Mouse (Mus musculus) adrenal gland, adult (tissue): ENCODE results near the gene Fbxl17.

ENCODE experiments used
- DNase-seq, 2 experiments: peaks; one replicate each; pipeline ENCODE4 v3.0.0; 2022 to 2023; ENCODE audit warnings: low spot score in 1 of 2; ENCODE audit not compliant: inconsistent age in 2 of 2

Gene Fbxl17

GRCm38 (mm10) chr17:63225959-63226358 is 273.9 kb downstream of the Fbxl17 start:
- no peak for DNase-seq

DNA sequence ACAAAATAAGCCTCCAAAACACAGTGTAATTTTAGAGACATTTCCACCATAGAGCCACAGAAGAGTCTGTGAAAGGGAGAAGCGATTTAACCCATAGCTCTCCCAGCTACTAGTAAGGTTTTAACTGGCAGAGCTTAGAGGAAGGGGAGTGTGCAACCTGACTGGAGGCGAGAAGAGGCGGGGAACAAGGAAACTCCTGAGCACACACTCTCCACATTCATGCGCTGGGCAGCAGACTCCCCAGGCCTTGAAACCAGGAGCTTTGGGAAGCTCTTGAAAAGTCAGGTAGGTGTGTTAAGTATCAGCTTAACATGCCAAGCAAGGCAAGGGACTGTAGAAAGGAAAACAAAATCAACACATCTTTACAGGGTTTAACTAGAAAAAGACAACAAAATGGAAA is 276.1 kb downstream of the Fbxl17 start:
- DNase-seq, result no peak

DNA sequence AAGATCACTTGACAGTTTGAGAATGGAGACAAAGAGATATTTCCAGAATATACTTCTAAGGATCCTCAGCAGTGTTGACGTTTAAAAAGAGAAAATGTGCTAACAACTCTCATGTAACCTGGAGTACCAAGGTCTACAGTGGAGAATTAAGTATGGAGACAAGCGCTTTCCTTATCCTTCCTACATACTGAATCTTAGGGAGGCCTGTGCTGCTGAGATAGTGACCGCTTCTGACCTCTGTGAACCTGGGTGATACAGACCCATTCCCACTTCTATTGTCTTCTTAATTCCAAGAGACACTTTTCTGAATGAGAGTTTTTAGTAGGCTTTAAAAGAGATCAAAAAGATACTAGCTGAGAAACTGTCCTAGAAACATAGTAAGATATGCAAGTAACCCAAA is 278.2 kb downstream of the Fbxl17 start:
- DNase-seq, result no peak

DNA sequence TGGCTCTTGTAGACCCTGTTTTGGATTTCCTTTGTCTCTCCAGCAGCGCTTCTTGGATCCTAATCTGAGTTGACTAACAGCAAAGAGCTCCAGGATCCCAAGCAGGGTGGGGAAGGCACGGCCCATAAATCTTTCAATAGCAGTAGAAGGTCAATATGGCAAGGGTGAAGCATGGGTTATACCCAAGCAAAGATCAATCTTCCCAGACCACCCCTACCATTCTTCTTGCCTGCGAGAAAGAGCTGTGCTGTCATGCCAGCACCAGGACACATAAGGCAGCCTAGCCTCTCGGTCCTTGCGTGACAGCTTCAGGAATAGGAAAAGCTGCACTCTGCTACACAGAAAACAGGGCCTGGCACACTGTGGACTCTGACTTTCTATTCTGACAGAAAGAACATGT is 279.0 kb downstream of the Fbxl17 start:
- no peak for DNase-seq

- DNase-seq, result no peak
Measured at GRCm38 (mm10) chr17:63217016-63217415, 282.8 kb downstream of the Fbxl17 start.

- no peak for DNase-seq
Measured at GRCm38 (mm10) chr17:63212018-63212417, 287.8 kb downstream of the Fbxl17 start.

DNA sequence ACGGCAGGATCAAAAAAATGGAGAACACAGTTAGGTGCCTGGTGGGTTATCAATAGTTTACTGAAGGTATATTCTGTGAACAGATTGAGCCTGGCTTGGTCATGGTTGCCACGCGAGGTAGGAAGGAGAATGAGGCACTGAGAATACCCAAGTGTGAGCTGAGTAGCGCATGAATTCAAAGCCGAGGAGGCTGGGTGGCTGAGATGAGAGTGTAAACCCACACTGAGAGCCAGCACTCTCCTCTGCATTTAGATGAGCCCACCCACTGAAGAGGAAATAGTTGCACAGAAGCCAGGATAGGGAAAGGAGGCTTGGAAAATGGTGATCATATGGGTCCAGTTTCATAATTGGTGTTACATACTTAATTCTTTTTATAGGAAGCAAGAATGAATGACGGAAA is 290.7 kb downstream of the Fbxl17 start:
- DNase-seq, result no peak

DNA sequence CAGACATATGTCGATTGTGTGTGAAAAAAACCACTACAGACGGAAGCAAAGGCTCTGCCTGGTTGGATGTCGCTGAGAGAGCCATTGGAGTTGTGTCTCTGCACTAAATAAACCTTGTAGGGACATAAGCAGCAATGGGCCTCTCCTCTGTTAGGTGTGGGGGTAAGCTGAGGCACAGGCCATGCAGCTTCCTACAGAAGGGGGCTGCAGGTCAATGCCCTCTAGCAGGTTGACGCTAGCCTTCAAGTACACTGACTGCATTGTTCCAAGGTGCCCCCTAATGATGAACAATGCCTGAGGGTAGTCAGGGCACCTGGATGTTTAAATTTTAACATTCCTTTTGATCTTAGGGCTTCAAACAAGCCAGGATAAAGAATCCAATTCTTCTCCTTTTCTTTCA is 291.5 kb downstream of the Fbxl17 start:
- no peak for DNase-seq

- DNase-seq, result no peak
Measured at GRCm38 (mm10) chr17:63207714-63208113, 292.1 kb downstream of the Fbxl17 start.

GRCm38 (mm10) chr17:63205316-63205715 is 294.5 kb downstream of the Fbxl17 start:
- no peak for DNase-seq

- peak; percentile 67 to 87 for DNase-seq
Measured at GRCm38 (mm10) chr17:63203582-63204190, 296.1 kb downstream of the Fbxl17 start.

DNA sequence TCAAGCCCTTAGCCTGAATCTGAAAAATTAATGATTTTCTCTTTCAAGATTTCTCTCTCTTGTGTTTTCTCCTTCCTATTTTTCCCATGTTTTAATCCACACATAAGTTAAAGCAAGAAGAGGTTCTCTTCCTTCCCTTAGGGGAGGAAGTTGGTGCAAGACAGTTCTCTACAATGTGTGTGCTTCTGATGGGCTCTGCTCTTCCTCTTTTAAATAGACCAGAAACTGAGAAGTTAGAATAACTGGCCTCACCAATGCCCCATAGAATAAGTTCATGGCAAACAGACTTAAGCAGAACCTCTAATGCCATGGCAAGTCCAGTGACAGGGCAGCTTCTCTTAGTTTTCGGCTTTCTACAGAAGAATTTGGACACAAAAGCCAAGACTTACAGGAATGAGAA is 301.1 kb downstream of the Fbxl17 start:
- DNase-seq, result no peak

DNA sequence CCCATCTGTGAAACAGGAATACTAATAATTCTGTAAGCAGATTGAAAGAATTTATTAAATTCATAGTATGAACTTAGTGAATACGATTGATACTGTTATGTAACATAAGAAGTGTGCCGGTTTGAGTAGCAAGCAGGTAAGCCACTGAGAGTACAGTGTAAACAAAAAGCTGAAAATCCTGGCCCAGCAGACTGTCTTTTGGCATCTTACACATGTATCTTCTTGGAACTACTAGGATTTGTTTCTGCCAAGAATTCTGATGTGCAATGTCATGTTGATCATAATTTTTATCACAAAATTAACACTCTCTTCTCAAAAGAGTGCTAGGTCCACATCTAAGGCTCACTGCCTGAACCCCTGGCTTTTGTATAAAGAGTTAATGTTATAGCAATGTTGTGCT is 304.3 kb downstream of the Fbxl17 start:
- no peak for DNase-seq

- no peak for DNase-seq
Measured at GRCm38 (mm10) chr17:63193196-63193595, 306.6 kb downstream of the Fbxl17 start.

- no peak for DNase-seq
Measured at GRCm38 (mm10) chr17:63191345-63191744, 308.5 kb downstream of the Fbxl17 start.

- no peak for DNase-seq
Measured at GRCm38 (mm10) chr17:63189274-63189673, 310.5 kb downstream of the Fbxl17 start.

DNA sequence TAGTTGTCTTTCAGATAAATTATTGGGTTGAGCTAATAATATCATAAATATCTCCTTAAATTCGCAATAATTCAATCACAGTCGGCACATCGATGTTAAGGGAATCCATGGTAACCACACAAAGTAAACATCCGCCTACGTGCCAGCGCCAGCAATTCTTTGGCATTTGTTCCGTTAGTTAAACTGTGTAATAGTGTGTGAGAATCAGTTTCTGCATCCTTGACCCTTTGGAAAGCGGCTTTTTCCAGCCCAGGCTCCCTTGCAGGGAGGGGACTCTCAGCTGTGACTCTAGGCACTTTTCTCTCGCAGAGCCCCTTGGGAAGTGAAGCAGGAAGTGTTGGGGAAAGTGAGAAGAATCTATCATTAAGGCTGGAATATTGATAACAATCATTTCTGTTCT is 314.3 kb downstream of the Fbxl17 start:
- DNase-seq, result peak in 1 of 2 experiments; percentile 75

- DNase-seq, result no peak
Measured at GRCm38 (mm10) chr17:63184844-63185504, 314.8 kb downstream of the Fbxl17 start.

DNA sequence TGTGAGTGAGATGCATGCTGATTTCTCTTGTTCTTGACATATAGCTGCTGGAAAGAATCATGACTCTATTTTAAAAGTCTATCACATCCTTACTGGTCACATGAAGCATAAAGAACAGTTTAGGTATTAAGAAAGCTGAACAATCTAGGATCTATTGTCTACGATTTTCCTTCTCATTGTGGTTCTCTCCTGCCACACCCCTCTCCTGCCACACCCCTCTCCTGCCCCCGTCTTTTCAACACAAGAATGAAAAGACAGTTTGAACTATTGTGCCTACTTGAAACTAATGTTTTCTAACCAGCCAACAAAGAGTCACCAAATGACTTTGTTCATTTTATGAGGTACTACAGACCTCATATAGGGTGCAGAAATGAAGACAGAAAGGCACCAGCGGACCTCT is 316.4 kb downstream of the Fbxl17 start:
- DNase-seq, result no peak

DNA sequence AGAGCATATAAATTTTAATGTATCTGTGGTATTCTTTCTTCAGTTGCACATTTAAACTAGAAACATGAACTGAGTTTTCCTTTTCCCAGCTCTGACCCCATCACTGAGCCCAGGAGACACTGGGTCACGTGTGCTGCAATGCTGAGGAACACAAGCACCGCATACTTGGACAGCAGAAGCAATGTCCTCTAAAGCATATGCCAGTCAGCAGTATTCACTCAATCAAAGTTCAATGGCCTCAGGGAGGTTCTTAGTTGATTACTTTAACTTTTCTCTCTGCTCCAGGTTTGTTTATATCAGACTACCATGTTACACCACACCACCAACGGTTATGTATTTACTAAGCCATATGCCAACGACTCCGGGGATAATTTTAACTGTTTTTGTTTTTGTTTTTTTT is 318.2 kb downstream of the Fbxl17 start:
- no peak for DNase-seq

GRCm38 (mm10) chr17:63180042-63180441 is 319.8 kb downstream of the Fbxl17 start:
- DNase-seq, result peak; percentile 29 to 54

DNA sequence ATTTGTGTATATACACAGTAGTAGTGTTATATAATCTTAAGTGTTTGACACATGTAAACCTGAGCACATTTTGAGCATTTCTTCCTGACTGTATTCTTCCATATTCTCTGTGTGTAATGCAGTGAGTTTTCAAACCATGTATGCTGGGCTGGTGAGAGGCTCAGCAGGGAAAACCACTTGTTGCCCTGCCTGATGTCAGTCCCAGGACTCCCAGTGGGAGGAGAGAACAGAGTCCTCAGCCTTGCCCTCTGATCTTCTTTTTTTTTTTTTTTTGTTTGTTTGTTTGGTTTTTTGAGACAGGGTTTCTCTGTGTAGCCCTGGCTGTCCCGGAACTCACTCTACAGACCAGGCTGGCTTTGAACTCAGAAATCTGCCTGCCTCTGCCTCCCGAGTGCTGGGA is 321.5 kb downstream of the Fbxl17 start:
- no peak for DNase-seq

- DNase-seq, result no peak
Measured at GRCm38 (mm10) chr17:63176411-63176810, 323.4 kb downstream of the Fbxl17 start.
